Comparison of ENCODE assay signal across 16 mouse cellular contexts in the genomic region with DNA sequence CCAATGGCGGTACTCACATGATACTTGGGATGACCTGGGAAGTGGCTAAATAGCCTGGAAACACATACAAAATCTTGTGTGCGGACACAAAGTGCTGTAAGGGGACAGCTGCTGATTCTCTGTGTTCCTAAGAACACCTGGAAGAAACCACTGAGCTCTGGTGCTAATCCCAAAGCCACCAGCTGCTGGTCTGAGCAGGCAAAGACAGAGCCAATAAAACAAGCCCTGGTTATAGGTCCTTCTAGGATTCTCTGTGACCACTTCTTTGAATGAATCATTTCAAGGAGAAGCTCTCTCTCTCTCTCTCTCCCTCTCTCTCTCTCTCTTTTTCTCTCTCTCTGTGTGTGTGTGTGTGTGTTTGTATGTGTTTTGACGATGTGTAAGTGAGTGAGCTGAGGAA. TPM values are rescaled to one million over a fixed set of nuclear protein-coding genes. Genes with fewer than 3 reads are reported as not detected.
"Had no signal": no experiment of that assay in that cellular context is flagged by ENCODE, and none has a peak within 500 bp of the region (broad histone marks: within the 10 kb centered on the region; RNA-seq: fewer than 3 reads in every experiment).

No protein-coding gene starts in this region.

- H3K4me2 ChIP-seq: lung, embryonic 14.5 days; midbrain, embryonic 12.5 days; neural tube, embryonic 13.5 days; stomach, embryonic 15.5 days had no signal

- H3K36me3 ChIP-seq: midbrain, embryonic 10.5 days; midbrain, embryonic 12.5 days; neural tube, embryonic 13.5 days; stomach, embryonic 15.5 days had no signal

- H3K9ac ChIP-seq: lung, embryonic 14.5 days; midbrain, embryonic 12.5 days; neural tube, embryonic 13.5 days; stomach, embryonic 15.5 days had no signal

- H3K4me1 ChIP-seq: neural tube, embryonic 13.5 days; stomach, embryonic 15.5 days had no signal

- ATAC-seq: midbrain, embryonic 16.5 days had no signal

- H3K27me3 ChIP-seq: midbrain, embryonic 12.5 days; neural tube, embryonic 13.5 days; stomach, embryonic 15.5 days had no signal

- H3K27ac ChIP-seq: midbrain, embryonic 10.5 days; midbrain, embryonic 12.5 days; neural tube, embryonic 13.5 days; stomach, embryonic 15.5 days; stomach, postnatal 0 days had no signal

- H3K4me3 ChIP-seq: midbrain, embryonic 10.5 days; midbrain, embryonic 12.5 days; myocyte; neural tube, embryonic 13.5 days; stomach, embryonic 15.5 days had no signal

- DNase-seq: lung, adult 18-20 months; lung, embryonic 14.5 days; lung, postnatal 10 days; lung, postnatal 4 days; midbrain, embryonic 14.5 days; right cerebral cortex, postnatal 14 days; thymus, adult 2 months; thymus, postnatal 25 days; thymus, postnatal 4 days had no signal

- H3K9me3 ChIP-seq: stomach, embryonic 15.5 days had no signal

RNA-seq across cellular contexts. Expression of gene Ednrb, which starts 47.1 kb away (rescaled TPM):
- polyA plus RNA-seq: myocyte had no signal
